Mouse (Mus musculus) midbrain, embryonic 14.5 days (tissue): ENCODE data around the gene Gm3409. TPM values are rescaled to one million over a fixed set of nuclear protein-coding genes. Genes with fewer than 3 reads are reported as not detected.
A peak's percentile ranks its signal among the peaks of the same experiment; 100 is the strongest.
"Not testable (repeated sequence)": the region's sequence is repeated elsewhere in the genome, so short reads cannot be mapped to it uniquely, and the experiment has no call there.

ENCODE experiments used
- ATAC-seq: fragments of 200-750 bp; cut with Nextera tagmentation; 2 replicates; pipeline ENCODE4 v1.8.0; 2017; ENCODE audit warnings: moderate number of reproducible peaks, moderate library complexity; ENCODE audit not compliant: low FRiP score, low TSS enrichment
- DNase-seq: peaks from one replicate; pipeline ENCODE4 v3.0.0-alpha.2; 2015
- H3K27ac ChIP-seq: fragments of 300-500 bp; sonication (generic); replicated peaks from 2 replicates; pipeline ENCODE4 v1.5.1; 2014; ENCODE audit warnings: mild to moderate bottlenecking, low read depth, low read length, moderate library complexity
- H3K27me3 ChIP-seq: fragments of 300-500 bp; sonication (generic); 2 replicates; pipeline ENCODE4 v1.6.1; 2014; ENCODE audit warnings: low read length, control low read depth, mixed read lengths; ENCODE audit not compliant: control insufficient read depth, insufficient read depth
- H3K36me3 ChIP-seq: fragments of 300-500 bp; sonication (generic); 2 replicates; pipeline ENCODE4 v1.6.1; 2014; ENCODE audit warnings: low read length, control low read depth; ENCODE audit not compliant: control insufficient read depth, insufficient read depth
- H3K4me1 ChIP-seq: fragments of 300-500 bp; sonication (generic); 2 replicates; pipeline ENCODE4 v1.6.1; 2014; ENCODE audit warnings: mild to moderate bottlenecking, antibody characterized with exemption, low read length, control low read depth; ENCODE audit not compliant: control insufficient read depth, insufficient read depth
- H3K4me2 ChIP-seq: fragments of 300-500 bp; sonication (generic); 2 replicates; pipeline ENCODE4 v1.6.1; 2014; ENCODE audit warnings: mild to moderate bottlenecking, low read length, moderate library complexity
- H3K4me3 ChIP-seq: fragments of 300-500 bp; sonication (generic); replicated peaks from 2 replicates; pipeline ENCODE4 v1.5.1; 2014; ENCODE audit warnings: low read depth, low read length
- H3K9ac ChIP-seq: fragments of 300-500 bp; sonication (generic); replicated peaks from 2 replicates; pipeline ENCODE4 v1.6.1; 2014; ENCODE audit warnings: mild to moderate bottlenecking, low read length, moderate library complexity
- H3K9me3 ChIP-seq: fragments of 300-500 bp; sonication (generic); 2 replicates; pipeline ENCODE4 v1.6.1; 2016; ENCODE audit warnings: low read length, control low read depth, mixed read lengths; ENCODE audit not compliant: control insufficient read depth
- WGBS: fragments of 180-500 bp; shearing (Covaris S2); extraction: QIAGEN DNeasy Blood & Tissue Kit; methylation state at CpG from one replicate; pipeline ENCODE4 v1.1.7; 2014; 5-methylcytosine and 5-hydroxymethylcytosine counted together
- polyA plus RNA-seq: library from polyadenylated mRNA; unstranded; fragments of >200 nt; fragmentation: Nextera tagmentation; extraction: Ambion mirVana; gene quantifications from 2 replicates; pipeline ENCODE4 v1.2.1, GENCODE M21; 2014

The Gm3409 gene
- polyA plus RNA-seq, 1 experiment from 2014 or later: not detected

DNA sequence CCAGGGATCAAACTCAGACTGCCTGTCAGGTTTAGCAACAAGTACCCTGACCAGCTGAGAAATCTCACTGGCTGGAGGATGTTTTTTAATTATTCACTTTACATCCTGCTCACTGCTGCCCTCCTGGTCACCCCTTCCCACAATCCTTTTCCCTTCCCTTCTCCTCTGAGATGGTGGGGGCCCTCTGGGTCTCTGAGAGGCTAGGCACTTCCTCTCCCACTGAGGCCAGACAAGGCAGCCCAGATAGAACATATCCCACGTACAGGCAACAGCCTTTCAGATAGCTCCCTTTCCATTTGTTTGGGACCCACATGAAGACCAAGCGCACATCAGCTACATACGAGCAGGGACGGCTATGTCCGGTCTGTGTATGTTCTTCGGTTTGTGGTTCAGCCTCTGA is 32.7 kb downstream of the Gm3409 start:
- H3K4me3 ChIP-seq, DNase-seq, ATAC-seq, H3K4me2 ChIP-seq, H3K4me1 ChIP-seq, H3K36me3 ChIP-seq, H3K9ac ChIP-seq, H3K27ac ChIP-seq, H3K9me3 ChIP-seq, H3K27me3 ChIP-seq: not testable (repeated sequence)
- 93% methylated on average over 6 of the region's 6 CpGs for WGBS

DNA sequence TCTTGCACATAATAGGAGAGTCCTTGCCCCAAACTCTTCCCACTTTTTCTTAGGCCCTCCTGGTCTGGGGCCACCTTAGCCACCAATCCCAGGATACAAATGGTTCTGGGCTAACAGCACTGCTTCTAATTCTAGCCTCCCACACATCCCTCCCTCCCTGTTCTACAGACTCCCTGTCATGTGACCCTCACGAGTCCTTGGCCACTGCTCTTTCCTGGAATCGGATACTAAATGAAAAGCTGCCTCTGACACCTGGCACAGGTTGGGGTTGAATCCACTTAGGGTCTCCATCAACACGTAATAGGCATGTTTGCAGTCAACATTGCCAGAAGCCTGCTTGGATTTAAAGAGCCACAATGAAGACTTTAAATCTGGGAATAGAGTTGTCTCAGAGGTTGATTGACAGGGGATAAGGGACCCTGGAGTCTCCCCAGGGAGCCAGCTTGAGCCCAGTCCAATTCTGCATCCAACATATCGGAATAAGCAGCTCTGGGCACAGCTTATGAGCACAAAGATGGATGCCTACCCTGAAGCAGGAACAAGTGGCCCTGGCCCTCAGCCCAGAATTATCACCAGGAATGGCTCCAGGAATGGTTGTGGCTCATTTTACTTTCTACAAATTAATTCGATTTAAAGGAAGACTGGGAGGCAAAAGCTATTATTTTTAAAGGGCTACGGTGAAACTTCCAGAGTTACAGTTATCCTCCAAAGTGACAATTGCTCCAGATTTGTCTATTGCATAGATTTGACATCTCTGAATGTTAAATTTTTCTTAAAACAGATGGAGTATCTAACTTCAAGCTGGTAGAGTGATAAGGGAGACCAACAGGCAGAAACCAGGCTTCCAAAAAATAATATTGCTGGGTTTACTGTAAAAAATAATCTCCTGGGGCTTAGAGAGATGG is 34.6 kb downstream of the Gm3409 start:
- not testable (repeated sequence) for H3K4me3 ChIP-seq, H3K4me2 ChIP-seq, H3K9ac ChIP-seq, H3K9me3 ChIP-seq, H3K4me1 ChIP-seq, H3K36me3 ChIP-seq, H3K27ac ChIP-seq, ATAC-seq, H3K27me3 ChIP-seq
- WGBS: 50% methylated on average over 6 of the region's 6 CpGs
- peak; percentile 43 for DNase-seq

DNA sequence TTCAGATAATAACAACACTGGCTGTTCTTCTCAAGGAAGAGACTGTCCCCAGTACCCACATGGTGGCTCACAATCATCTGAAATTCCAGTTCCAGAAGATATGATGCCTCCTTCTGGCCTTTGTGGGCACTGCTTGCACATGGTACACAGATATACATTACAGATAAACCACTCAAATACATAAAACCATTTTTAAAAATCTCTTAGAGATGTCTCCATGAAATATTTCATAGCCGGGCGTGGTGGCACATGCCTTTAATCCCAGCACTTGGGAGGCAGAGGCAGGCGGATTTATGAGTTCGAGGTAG is 35.2 kb downstream of the Gm3409 start:
- H3K4me3 ChIP-seq, H3K4me2 ChIP-seq, DNase-seq, H3K4me1 ChIP-seq, ATAC-seq, H3K27ac ChIP-seq, H3K9ac ChIP-seq, H3K27me3 ChIP-seq, H3K9me3 ChIP-seq, H3K36me3 ChIP-seq: not testable (repeated sequence)
- WGBS: 90% methylated on average over 4 of the region's 4 CpGs

DNA sequence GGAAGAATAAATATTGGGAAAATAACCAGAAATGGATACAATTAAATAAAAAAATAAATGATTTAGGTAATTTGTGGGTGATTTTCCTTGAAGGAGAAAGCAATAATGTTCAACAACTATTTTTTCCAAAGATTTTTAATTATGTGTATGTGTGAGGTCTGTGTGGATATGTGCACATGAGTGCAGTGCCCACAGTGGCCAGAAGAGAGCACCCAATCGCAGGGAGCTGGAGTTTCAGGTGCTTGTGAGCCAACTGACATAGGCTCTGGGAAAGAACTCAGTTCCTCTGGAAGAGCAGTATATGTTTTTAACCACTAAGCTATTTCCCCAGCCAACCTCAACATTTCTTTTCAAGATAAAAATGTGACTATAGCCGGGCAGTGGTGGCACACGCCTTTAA is 39.2 kb downstream of the Gm3409 start:
- no peak for ATAC-seq
- Histone ChIP-seq H3K27me3 (no peaks in the 10 kb centered on the region), H3K4me3 (no peak overlapping the region), H3K4me2 (no peak overlapping the region), H3K9ac (no peak overlapping the region), H3K4me1 (no peaks in the 10 kb centered on the region), H3K36me3 (no peaks in the 10 kb centered on the region), H3K9me3 (no peaks in the 10 kb centered on the region), H3K27ac (no peak overlapping the region)
- WGBS: 94% methylated on average over 3 of the region's 3 CpGs
- DNase-seq: no peak

DNA sequence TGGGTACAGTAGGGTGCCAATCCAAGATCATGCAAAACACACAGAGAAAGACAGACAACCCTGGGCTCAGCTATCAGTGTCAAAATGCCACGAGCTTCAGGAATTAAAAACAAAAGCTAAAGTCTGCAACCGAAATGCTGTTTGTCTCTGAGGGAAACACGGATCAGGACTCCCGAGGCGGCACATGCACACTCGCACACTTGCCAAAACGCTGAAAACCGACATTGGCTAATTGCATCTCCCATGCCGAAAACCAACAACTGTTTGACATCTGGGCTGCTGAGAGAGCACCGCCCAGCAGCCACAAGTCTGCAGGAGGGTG is 46.7 kb downstream of the Gm3409 start:
- Histone ChIP-seq H3K36me3 (no peaks in the 10 kb centered on the region), H3K27ac (no peak overlapping the region), H3K27me3 (peaks cover 26% of the 10 kb centered on the region), H3K4me3 (peak overlapping the region; percentile 61), H3K9ac (peak overlapping the region; percentile 78), H3K4me2 (peak overlapping the region; percentile 85), H3K9me3 (no peaks in the 10 kb centered on the region), H3K4me1 (no peaks in the 10 kb centered on the region)
- DNase-seq (peak; percentile 53), ATAC-seq (no peak)
- 6% methylated on average over 10 of the region's 10 CpGs for whole genome bisulfite sequencing

DNA sequence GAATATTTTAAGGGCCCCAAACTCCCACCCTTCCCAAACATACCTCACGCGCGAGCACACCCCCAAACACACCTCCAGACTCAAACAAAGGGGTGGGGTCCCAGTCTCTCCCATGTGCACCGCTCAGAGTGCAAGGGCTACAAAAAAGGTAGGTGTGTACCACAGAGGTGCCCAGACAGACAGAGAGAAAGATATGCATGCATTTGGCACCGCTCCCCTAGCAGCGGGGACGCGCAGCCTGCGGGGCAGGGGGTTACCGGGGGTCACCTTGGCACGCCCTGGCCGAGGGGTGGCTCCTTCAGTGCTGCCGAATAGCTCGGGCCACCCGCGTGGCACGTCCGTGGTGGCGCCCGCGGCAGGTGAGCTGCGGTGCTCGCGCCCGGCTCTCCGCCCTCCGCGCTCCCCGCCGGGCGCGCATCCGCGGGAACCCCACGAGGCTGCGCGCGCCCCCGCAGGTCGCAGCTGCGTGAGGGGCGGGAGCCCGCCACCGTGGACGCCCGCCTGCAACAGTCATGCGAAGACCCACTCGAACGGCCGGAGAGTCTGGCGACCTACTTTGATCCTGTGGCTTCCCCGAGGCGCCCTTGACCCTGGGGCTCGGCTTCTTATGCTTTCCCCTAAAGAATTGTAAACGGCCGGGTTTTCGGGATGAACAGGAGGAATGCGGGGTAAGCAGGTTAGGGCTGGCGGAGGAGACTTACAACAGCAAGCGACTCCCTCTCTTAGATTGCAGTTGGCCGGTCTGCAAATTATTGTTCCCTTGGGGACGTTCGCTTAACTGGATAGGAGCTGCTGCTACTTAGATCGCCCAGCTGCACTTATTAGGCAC is 47.2 kb downstream of the Gm3409 start, which contains the start of gene Gpr12:
Gene Gpr12 (minus strand): TSS at position 762 of the 829 bp plus-strand sequence.
- under 1% methylated on average over 64 of the region's 64 CpGs for WGBS
- H3K9me3 ChIP-seq: no peaks in the 10 kb centered on the region
- no peak within 1 kb of the TSS for H3K27ac ChIP-seq
- DNase-seq (peak; percentile 84), ATAC-seq (peak; percentile 55)
- H3K36me3 ChIP-seq: no peaks in the 10 kb centered on the region
- no peaks in the 10 kb centered on the region for H3K4me1 ChIP-seq
- peak within 1 kb of the TSS; percentile 61 for H3K4me3 ChIP-seq
- H3K27me3 ChIP-seq: peaks cover 30% of the 10 kb centered on the region
- peak within 1 kb of the TSS; percentile 85 for H3K4me2 ChIP-seq
- H3K9ac ChIP-seq: peak within 1 kb of the TSS; percentile 78

DNA sequence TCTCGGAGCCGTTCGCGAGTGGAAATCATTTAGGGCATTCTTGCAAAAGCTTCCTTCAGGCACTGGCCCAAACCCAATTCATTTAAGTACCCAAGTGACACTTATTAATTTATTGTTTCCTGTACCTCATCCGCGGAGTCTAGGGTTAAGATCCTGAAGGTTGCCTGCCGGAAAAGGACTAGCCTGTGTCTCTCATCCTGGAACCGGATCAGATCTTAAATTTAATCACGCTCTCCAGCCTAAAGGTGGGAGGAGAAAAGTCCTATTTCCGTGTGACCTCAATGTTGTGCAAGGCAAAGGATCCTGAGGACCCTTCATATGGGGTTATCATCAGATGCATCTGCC is 47.8 kb downstream of the Gm3409 start:
- no peak for DNase-seq

DNA sequence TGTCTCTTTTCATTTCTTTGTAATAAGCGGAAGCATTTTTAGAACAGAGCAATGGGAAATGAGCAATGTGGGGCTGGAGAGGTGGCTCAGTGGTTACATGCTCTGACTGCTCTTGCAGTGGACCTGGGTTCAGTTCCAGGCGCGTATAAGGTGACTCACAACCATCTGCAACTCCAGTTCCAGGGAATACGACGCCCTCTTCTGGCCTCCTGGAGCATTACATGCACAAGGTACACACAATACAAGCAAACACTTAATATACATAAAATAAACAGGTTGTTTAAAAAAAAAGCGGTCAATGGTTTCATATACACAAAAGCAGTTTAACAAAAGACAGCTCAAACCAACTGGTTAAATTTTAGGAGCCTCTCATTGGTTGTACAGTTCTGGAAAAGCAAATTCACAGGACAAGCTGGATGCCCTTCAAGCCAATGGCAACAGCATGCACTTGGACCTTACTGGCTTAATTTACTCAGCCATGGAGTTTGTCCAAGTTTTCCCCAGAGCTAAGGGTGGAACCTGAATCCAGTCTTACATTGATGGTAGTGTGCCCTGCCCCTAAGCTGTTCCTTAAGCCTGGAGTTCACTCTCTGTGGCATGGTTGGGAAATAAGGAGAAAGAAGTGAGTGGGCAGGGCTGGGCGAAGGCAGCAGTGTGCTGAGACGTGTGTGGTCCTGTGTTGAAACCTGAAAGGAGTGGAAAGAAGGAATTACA is 49.1 kb downstream of the Gm3409 start:
- no peak for ATAC-seq
- Histone ChIP-seq H3K27me3 (peaks cover 31% of the 10 kb centered on the region), H3K27ac (no peak overlapping the region), H3K9ac (no peak overlapping the region), H3K4me3 (no peak overlapping the region), H3K9me3 (no peaks in the 10 kb centered on the region), H3K4me1 (no peaks in the 10 kb centered on the region), H3K36me3 (no peaks in the 10 kb centered on the region), H3K4me2 (no peak overlapping the region)
- WGBS: 75% methylated on average over 8 of the region's 8 CpGs
- DNase-seq: no peak

More for the DNA sequence above, 47.8 kb downstream of the Gm3409 start:
- Histone ChIP-seq H3K9ac (peak overlapping the region; percentile 78), H3K4me2 (peak overlapping the region; percentile 85), H3K27me3 (peaks cover 31% of the 10 kb centered on the region), H3K36me3 (no peaks in the 10 kb centered on the region), H3K4me1 (no peaks in the 10 kb centered on the region), H3K4me3 (peak overlapping the region; percentile 61), H3K27ac (no peak overlapping the region), H3K9me3 (no peaks in the 10 kb centered on the region)
- 12% methylated on average over 10 of the region's 10 CpGs for WGBS
- no peak for ATAC-seq
